ENCODE assay signal across 10 mouse cellular contexts in the genomic region with DNA sequence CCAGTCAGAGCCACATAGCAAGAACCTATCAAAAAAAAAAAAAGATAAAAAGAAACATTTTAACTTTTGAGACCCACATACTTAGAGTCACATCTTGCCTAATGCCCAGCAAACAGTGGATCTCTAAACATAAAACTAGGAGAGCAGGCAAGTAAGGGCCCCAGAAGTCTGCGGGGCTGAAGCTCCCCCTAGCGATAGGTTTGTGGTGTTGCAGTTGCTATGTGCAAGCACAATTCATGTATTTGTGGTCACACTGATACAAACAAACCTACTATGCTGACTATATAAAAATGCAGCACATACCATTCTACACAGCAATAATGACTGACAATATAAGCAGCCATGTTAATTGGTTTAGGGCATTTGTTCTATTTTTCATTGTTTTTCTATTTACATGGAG. TPM values are rescaled to one million over a fixed set of nuclear protein-coding genes. Genes with fewer than 3 reads are reported as not detected.
A peak's percentile ranks its signal among the peaks of the same experiment; 100 is the strongest.
DNase-seq lines count a peak whose midpoint lies in the region; ATAC-seq and TF ChIP-seq lines count a peak whose summit lies in the region.
"Had no signal": no experiment of that assay in that cellular context is flagged by ENCODE, and none has a peak within 500 bp of the region (broad histone marks: within the 10 kb centered on the region; RNA-seq: fewer than 3 reads in every experiment).

No protein-coding gene starts in this region.

- ATAC-seq in heart, postnatal 0 days (ENCODE audit: insufficient read depth, low read depth), result 0 out of 2 replicates have a peak, but pooled peaks have one; percentile 11
- ATAC-seq in heart, embryonic 11.5 days (replicated peaks; ENCODE audit: insufficient number of reproducible peaks, low FRiP score, low TSS enrichment), result no peak
- 0 out of 2 replicates have a peak, but pooled peaks have one; percentile 32 for ATAC-seq in lung, postnatal 0 days

- no peak overlapping the region for H3K4me3 ChIP-seq in heart, postnatal 0 days (ENCODE audit: low read depth, low read length)
- H3K4me3 ChIP-seq in heart, embryonic 11.5 days (ENCODE audit: low read depth, low read length), result no peak overlapping the region
- H3K4me3 ChIP-seq in lung, postnatal 0 days (ENCODE audit: low read depth, low read length), result no peak overlapping the region
- H3K4me3 ChIP-seq: liver, embryonic 15.5 days had no signal

- no peak for TF ChIP-seq EP300 in heart, postnatal 0 days (IDR thresholded peaks at IDR 0.05; ENCODE audit: low read depth)
- peak; percentile 40 for TF ChIP-seq EP300 in lung, postnatal 0 days (IDR thresholded peaks at IDR 0.05)

- 21% methylated on average over 2 of the region's 2 CpGs for WGBS in heart, postnatal 0 days
- WGBS in heart, embryonic 11.5 days (ENCODE audit: insufficient replicate concordance), result 20% methylated on average over 2 of the region's 2 CpGs
- 13% methylated on average over 2 of the region's 2 CpGs for WGBS in lung, postnatal 0 days

- peaks cover 79% of the 10 kb centered on the region for H3K36me3 ChIP-seq in heart, postnatal 0 days (replicated peaks; ENCODE audit: control insufficient read depth, insufficient read depth, low read length)
- H3K36me3 ChIP-seq in heart, embryonic 11.5 days (ENCODE audit: control insufficient read depth, insufficient read depth, low read length), result peaks cover 27% of the 10 kb centered on the region
- H3K36me3 ChIP-seq in lung, postnatal 0 days (ENCODE audit: insufficient read depth, low read length), result peaks cover 20% of the 10 kb centered on the region; the same call in 1 of the 2 replicates

- DNase-seq in heart, postnatal 0 days (ENCODE audit: low spot score), result peak; percentile 49
- DNase-seq in B cell, adult 2 months, result peak; percentile 58 to 64
- peak; percentile 40 for DNase-seq in c-Kit-positive CD71-positive TER-119-positive erythroid progenitor cells, embryonic 14.5 days (ENCODE audit: low spot score)
- peak; percentile 72 for DNase-seq in lung, postnatal 0 days (ENCODE audit: low spot score)
- no peak for DNase-seq in left cerebral cortex, adult 11 months (ENCODE audit: low spot score)
- DNase-seq in urinary bladder, postnatal 10 days (ENCODE audit: low spot score), result no peak
- DNase-seq in layer of hippocampus, postnatal 36 days, result no peak

- H3K9ac ChIP-seq in heart, postnatal 0 days (replicated peaks; ENCODE audit: low read depth, low read length), result no peak overlapping the region
- no peak overlapping the region for H3K9ac ChIP-seq in heart, embryonic 11.5 days (ENCODE audit: low read depth, low read length)
- no peak overlapping the region for H3K9ac ChIP-seq in lung, postnatal 0 days (replicated peaks; ENCODE audit: low read depth)
- H3K9ac ChIP-seq: liver, embryonic 15.5 days had no signal

- H3K27ac ChIP-seq in heart, postnatal 0 days (ENCODE audit: low read depth), result no peak overlapping the region
- H3K27ac ChIP-seq in heart, embryonic 11.5 days (ENCODE audit: low read depth, low read length), result no peak overlapping the region
- no peak overlapping the region for H3K27ac ChIP-seq in lung, postnatal 0 days (ENCODE audit: low read length)
- H3K27ac ChIP-seq: liver, embryonic 15.5 days had no signal

- TF ChIP-seq CTCF in heart, postnatal 0 days (IDR thresholded peaks at IDR 0.05; ENCODE audit: low read depth), result peak; percentile 75
- peak; percentile 94 for TF ChIP-seq CTCF in lung, postnatal 0 days (IDR thresholded peaks at IDR 0.05)

- H3K27me3 ChIP-seq in heart, postnatal 0 days (ENCODE audit: control insufficient read depth, insufficient read depth, low read length), result no peaks in the 10 kb centered on the region
- no peaks in the 10 kb centered on the region for H3K27me3 ChIP-seq in heart, embryonic 11.5 days (ENCODE audit: control insufficient read depth, insufficient read depth, low read length)
- H3K27me3 ChIP-seq in lung, postnatal 0 days (replicated peaks; ENCODE audit: insufficient read depth, low read length), result no peaks in the 10 kb centered on the region
- H3K27me3 ChIP-seq: liver, embryonic 15.5 days had no signal

- no peaks in the 10 kb centered on the region for H3K4me1 ChIP-seq in heart, postnatal 0 days (ENCODE audit: control insufficient read depth, insufficient read depth)
- H3K4me1 ChIP-seq in heart, embryonic 11.5 days (ENCODE audit: control insufficient read depth, insufficient read depth, low read length), result no peaks in the 10 kb centered on the region
- H3K4me1 ChIP-seq in lung, postnatal 0 days (ENCODE audit: insufficient read depth, low read depth, low read length), result no peaks in the 10 kb centered on the region

- H3K9me3 ChIP-seq in heart, postnatal 0 days (replicated peaks; ENCODE audit: control insufficient read depth, low read length), result no peaks in the 10 kb centered on the region
- no peaks in the 10 kb centered on the region for H3K9me3 ChIP-seq in heart, embryonic 11.5 days (replicated peaks; ENCODE audit: control insufficient read depth, low read length)
- no peaks in the 10 kb centered on the region for H3K9me3 ChIP-seq in lung, postnatal 0 days (ENCODE audit: low read length)
- H3K9me3 ChIP-seq: liver, embryonic 15.5 days had no signal

- H3K4me2 ChIP-seq in heart, postnatal 0 days (ENCODE audit: low read depth, low read length), result no peak overlapping the region
- no peak overlapping the region for H3K4me2 ChIP-seq in heart, embryonic 11.5 days
- no peak overlapping the region for H3K4me2 ChIP-seq in lung, postnatal 0 days (replicated peaks; ENCODE audit: low read depth, low read length)
- H3K4me2 ChIP-seq: liver, embryonic 15.5 days had no signal

RNA-seq across cellular contexts. Expression of a gene that starts 11.9 kb away (rescaled TPM):
- 54.7 and 85.6 TPM in 2 replicates for total RNA-seq in heart, postnatal 0 days (2014; rRNA removed; ENCODE audit: low replicate concordance)
- polyA plus RNA-seq in heart, postnatal 0 days (2015; fragmentation: Nextera tagmentation; extraction: Ambion mirVana), result 28.5 and 29.9 TPM in 2 replicates
- polyA plus RNA-seq in heart, embryonic 11.5 days (2014; fragmentation: Nextera tagmentation; extraction: Ambion mirVana), result 43.2 and 55.1 TPM in 2 replicates
- 30.7 and 33.5 TPM in 2 replicates for polyA plus RNA-seq in lung, postnatal 0 days (2015; fragmentation: Nextera tagmentation; extraction: Ambion mirVana)
- 10 to 100 TPM; 72.0 to 74.0 TPM for total RNA-seq in layer of hippocampus, postnatal 36 days (2021)

RNA-seq across cellular contexts. Expression of a gene that starts 36.8 kb away (rescaled TPM):
- not detected in 2 replicates for total RNA-seq in heart, postnatal 0 days (2014; rRNA removed; ENCODE audit: low replicate concordance)
- not detected in 2 replicates for polyA plus RNA-seq in heart, postnatal 0 days (2015; fragmentation: Nextera tagmentation; extraction: Ambion mirVana)
- 0.13 TPM in 1 of 2 replicates, not detected in the other for polyA plus RNA-seq in heart, embryonic 11.5 days (2014; fragmentation: Nextera tagmentation; extraction: Ambion mirVana)
- 0.18 and 0.25 TPM in 2 replicates for polyA plus RNA-seq in lung, postnatal 0 days (2015; fragmentation: Nextera tagmentation; extraction: Ambion mirVana)
- total RNA-seq in layer of hippocampus, postnatal 36 days (2021), result not detected
- total RNA-seq: adrenal gland, postnatal 36 days had no signal
- polyA plus RNA-seq: liver, embryonic 15.5 days had no signal

RNA-seq across cellular contexts. Expression of a gene that starts 38.7 kb away (rescaled TPM):
- 5.0 and 5.6 TPM in 2 replicates for total RNA-seq in heart, postnatal 0 days (2014; rRNA removed; ENCODE audit: low replicate concordance)
- 3.6 and 3.9 TPM in 2 replicates for polyA plus RNA-seq in heart, postnatal 0 days (2015; fragmentation: Nextera tagmentation; extraction: Ambion mirVana)
- 14.3 and 19.4 TPM in 2 replicates for polyA plus RNA-seq in heart, embryonic 11.5 days (2014; fragmentation: Nextera tagmentation; extraction: Ambion mirVana)
- polyA plus RNA-seq in lung, postnatal 0 days (2015; fragmentation: Nextera tagmentation; extraction: Ambion mirVana), result 20.4 and 21.6 TPM in 2 replicates
- 1 to 10 TPM; 4.7 to 7.3 TPM for total RNA-seq in layer of hippocampus, postnatal 36 days (2021)

Comparison
In these comparisons a context has a peak if more than half of its experiments do, and no peak if none do; other contexts are left out.
1. DNase-seq: peak in heart, postnatal 0 days (single experiment), B cell, adult 2 months (2 of 2), c-Kit-positive CD71-positive TER-119-positive erythroid progenitor cells, embryonic 14.5 days (single experiment) and lung, postnatal 0 days (single experiment); none in left cerebral cortex, adult 11 months (single experiment), urinary bladder, postnatal 10 days (single experiment) and layer of hippocampus, postnatal 36 days (0 of 2).